Mouse (Mus musculus) testis, adult 2 months (tissue): ENCODE results near the gene Gclm. TPM values are rescaled to one million over a fixed set of nuclear protein-coding genes. Genes with fewer than 3 reads are reported as not detected.

Source experiments
- H3K27ac ChIP-seq: fragments of 200-500 bp; 2 replicates; pipeline ENCODE4 v1.5.1; 2012; ENCODE audit warnings: low read depth, low read length; ENCODE audit not compliant: control insufficient read depth, insufficient read depth
- H3K27me3 ChIP-seq: fragments of 200-500 bp; 2 replicates; pipeline ENCODE4 v1.6.1; 2012; ENCODE audit warnings: mild to moderate bottlenecking, low read length, moderate library complexity; ENCODE audit not compliant: control insufficient read depth, insufficient read depth
- H3K36me3 ChIP-seq: fragments of 200-500 bp; 2 replicates; pipeline ENCODE4 v1.6.1; 2012; ENCODE audit warnings: mild to moderate bottlenecking, low read length; ENCODE audit not compliant: control insufficient read depth, insufficient read depth
- H3K4me1 ChIP-seq: fragments of 200-500 bp; 2 replicates; pipeline ENCODE4 v1.6.1; 2012; ENCODE audit warnings: low read length; ENCODE audit not compliant: control insufficient read depth, insufficient read depth
- H3K4me3 ChIP-seq: fragments of 200-500 bp; 2 replicates; pipeline ENCODE4 v1.5.1; 2012; ENCODE audit warnings: low read depth, mild to moderate bottlenecking, low read length, moderate library complexity, mixed read lengths; ENCODE audit not compliant: control insufficient read depth
- CTCF ChIP-seq: fragments of 200-500 bp; IDR thresholded peaks from 2 replicates; pipeline ENCODE4 v1.5.1; 2012; ENCODE audit warnings: low read depth, mild to moderate bottlenecking, inconsistent platforms, low read length, moderate library complexity; ENCODE audit not compliant: control insufficient read depth, insufficient read depth, insufficient replicate concordance
- POLR2A ChIP-seq: fragments of 200-500 bp; IDR thresholded peaks from 2 replicates; pipeline ENCODE4 v1.6.1; 2012; ENCODE audit warnings: low read depth, mild to moderate bottlenecking, inconsistent platforms, low read length, moderate library complexity; ENCODE audit not compliant: control insufficient read depth
- polyA plus RNA-seq: library from polyadenylated mRNA; depleted of rRNA; stranded (reverse); fragments of >200 nt; gene quantifications from 2 replicates; pipeline ENCODE4 v1.2.3, GENCODE M21; 2012; rRNA removed

Gene Gclm
- polyA plus RNA-seq, 1 experiment, result 31.7 TPM

DNA sequence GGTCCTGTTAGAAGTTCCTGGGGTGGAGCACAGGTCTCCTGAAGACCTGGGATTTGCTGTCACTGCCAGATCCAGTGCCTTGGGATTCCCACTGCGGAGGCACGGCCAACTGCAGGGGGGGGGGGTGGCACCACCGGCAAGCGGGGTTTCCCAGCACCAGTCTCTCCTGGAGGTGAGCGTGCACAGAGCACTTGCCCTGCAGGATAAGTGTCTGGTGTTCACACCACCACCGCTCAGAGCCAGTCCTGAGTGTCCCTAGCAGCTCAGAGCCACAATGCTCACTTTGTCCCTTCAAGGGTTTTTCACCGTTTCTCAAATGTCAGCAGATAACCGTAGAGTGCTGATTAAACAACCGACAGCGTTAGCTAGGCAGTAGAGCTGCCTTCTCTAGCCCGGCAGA lies 71.3 kb downstream of the Gclm start:
- no peaks in the 10 kb centered on the region for H3K27me3 ChIP-seq
- no peaks in the 10 kb centered on the region for H3K36me3 ChIP-seq
- no peak overlapping the region for H3K27ac ChIP-seq
- TF ChIP-seq CTCF, result no peak
- TF ChIP-seq POLR2A, result no peak
- H3K4me1 ChIP-seq, result peaks cover 2% of the 10 kb centered on the region
- H3K4me3 ChIP-seq, result no peak overlapping the region

DNA sequence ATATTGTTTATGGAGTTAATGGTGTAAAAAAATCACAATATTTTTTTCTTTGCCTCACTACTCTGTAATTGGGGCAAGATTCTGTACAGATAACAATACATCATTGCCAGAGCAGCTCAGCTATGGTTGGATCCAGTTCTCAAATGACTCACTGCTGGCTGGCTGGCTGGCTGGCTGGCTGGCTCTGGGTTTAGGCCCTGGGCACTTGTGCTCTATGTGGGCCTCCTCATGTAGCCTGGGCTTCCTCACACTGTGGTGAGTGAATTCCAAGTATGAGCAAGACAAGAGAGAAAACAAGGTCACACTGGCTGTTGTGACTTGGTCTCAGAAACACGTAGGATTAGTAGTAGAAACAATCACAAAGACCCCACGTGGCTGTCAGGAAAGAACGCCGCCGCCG lies 72.0 kb downstream of the Gclm start:
- no peak overlapping the region for H3K27ac ChIP-seq
- peaks cover 2% of the 10 kb centered on the region for H3K4me1 ChIP-seq
- H3K27me3 ChIP-seq, result no peaks in the 10 kb centered on the region
- TF ChIP-seq CTCF, result no peak
- TF ChIP-seq POLR2A, result no peak
- no peak overlapping the region for H3K4me3 ChIP-seq
- H3K36me3 ChIP-seq, result no peaks in the 10 kb centered on the region

Other genes starting within 250 kb of the Gclm start
- 0.38 and 0.65 TPM in 2 replicates for gene Abca4, start 201.1 kb upstream of the Gclm start, polyA plus RNA-seq
- 13.1 and 14.2 TPM in 2 replicates for gene Dnttip2, start 28.8 kb downstream of the Gclm start, polyA plus RNA-seq
- 11.2 and 12.5 TPM in 2 replicates for gene Bcar3, start 48.6 kb downstream of the Gclm start, polyA plus RNA-seq